Mouse (Mus musculus) testis, adult 2 months (tissue): ENCODE data around the gene Fgl2. TPM values are rescaled to one million over a fixed set of nuclear protein-coding genes. Genes with fewer than 3 reads are reported as not detected.
"Not testable (repeated sequence)": the region's sequence is repeated elsewhere in the genome, so short reads cannot be mapped to it uniquely, and the experiment has no call there.

Experiments used
- H3K27ac ChIP-seq: fragments of 200-500 bp; 2 replicates; pipeline ENCODE4 v1.5.1; 2012; ENCODE audit warnings: low read depth, low read length; ENCODE audit not compliant: control insufficient read depth, insufficient read depth
- H3K27me3 ChIP-seq: fragments of 200-500 bp; 2 replicates; pipeline ENCODE4 v1.6.1; 2012; ENCODE audit warnings: mild to moderate bottlenecking, low read length, moderate library complexity; ENCODE audit not compliant: control insufficient read depth, insufficient read depth
- H3K36me3 ChIP-seq: fragments of 200-500 bp; 2 replicates; pipeline ENCODE4 v1.6.1; 2012; ENCODE audit warnings: mild to moderate bottlenecking, low read length; ENCODE audit not compliant: control insufficient read depth, insufficient read depth
- H3K4me1 ChIP-seq: fragments of 200-500 bp; 2 replicates; pipeline ENCODE4 v1.6.1; 2012; ENCODE audit warnings: low read length; ENCODE audit not compliant: control insufficient read depth, insufficient read depth
- H3K4me3 ChIP-seq: fragments of 200-500 bp; 2 replicates; pipeline ENCODE4 v1.5.1; 2012; ENCODE audit warnings: low read depth, mild to moderate bottlenecking, low read length, moderate library complexity, mixed read lengths; ENCODE audit not compliant: control insufficient read depth
- CTCF ChIP-seq: fragments of 200-500 bp; IDR thresholded peaks from 2 replicates; pipeline ENCODE4 v1.5.1; 2012; ENCODE audit warnings: low read depth, mild to moderate bottlenecking, inconsistent platforms, low read length, moderate library complexity; ENCODE audit not compliant: control insufficient read depth, insufficient read depth, insufficient replicate concordance
- POLR2A ChIP-seq: fragments of 200-500 bp; IDR thresholded peaks from 2 replicates; pipeline ENCODE4 v1.6.1; 2012; ENCODE audit warnings: low read depth, mild to moderate bottlenecking, inconsistent platforms, low read length, moderate library complexity; ENCODE audit not compliant: control insufficient read depth
- polyA plus RNA-seq: library from polyadenylated mRNA; depleted of rRNA; stranded (reverse); fragments of >200 nt; gene quantifications from 2 replicates; pipeline ENCODE4 v1.2.3, GENCODE M21; 2012; rRNA removed

Fgl2 gene
- polyA plus RNA-seq: 6.5 and 10.0 TPM in 2 replicates

DNA sequence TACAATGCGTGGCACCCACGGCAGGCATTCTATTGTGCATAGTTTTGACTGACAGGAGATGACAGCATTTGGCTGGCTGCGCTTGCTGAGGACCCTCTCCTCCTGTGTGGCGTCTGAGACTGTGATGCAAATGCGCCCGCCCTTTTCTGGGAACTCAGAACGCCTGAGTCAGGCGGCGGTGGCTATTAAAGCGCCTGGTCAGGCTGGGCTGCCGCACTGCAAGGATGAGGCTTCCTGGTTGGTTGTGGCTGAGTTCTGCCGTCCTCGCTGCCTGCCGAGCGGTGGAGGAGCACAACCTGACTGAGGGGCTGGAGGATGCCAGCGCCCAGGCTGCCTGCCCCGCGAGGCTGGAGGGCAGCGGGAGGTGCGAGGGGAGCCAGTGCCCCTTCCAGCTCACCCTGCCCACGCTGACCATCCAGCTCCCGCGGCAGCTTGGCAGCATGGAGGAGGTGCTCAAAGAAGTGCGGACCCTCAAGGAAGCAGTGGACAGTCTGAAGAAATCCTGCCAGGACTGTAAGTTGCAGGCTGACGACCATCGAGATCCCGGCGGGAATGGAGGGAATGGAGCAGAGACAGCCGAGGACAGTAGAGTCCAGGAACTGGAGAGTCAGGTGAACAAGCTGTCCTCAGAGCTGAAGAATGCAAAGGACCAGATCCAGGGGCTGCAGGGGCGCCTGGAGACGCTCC lies at the start of gene Fgl2:
Gene Fgl2 (plus strand): TSS at position 150 of the 687 bp plus-strand sequence.
- Histone ChIP-seq H3K27me3 (no peaks in the 10 kb centered on the region), H3K27ac (peak within 1 kb of the TSS; percentile 56), H3K36me3 (no peaks in the 10 kb centered on the region), H3K4me3 (peak within 1 kb of the TSS; percentile 65), H3K4me1 (peaks cover 6% of the 10 kb centered on the region)
- TF ChIP-seq CTCF (no peak), POLR2A (peak; percentile 75)

DNA sequence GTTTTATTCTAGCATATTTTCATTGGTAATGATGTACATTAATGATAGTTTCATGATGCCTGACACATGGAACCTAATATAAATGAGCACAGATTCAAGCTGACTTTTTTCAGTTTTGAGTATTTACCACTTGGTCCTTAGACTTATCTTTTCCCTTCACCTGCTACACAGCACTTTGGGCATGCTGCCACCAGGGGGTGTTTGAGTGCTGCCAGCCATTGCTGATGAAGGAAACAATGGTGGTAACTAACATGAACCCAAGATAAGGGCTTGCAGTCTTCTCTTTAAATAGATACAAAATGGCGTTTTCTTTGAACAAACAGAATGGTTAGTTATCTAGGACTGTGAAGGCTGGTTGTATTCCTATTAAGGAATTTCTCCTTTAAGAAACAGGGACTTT lies 45.9 kb upstream of the Fgl2 start:
- no peak overlapping the region for H3K27ac ChIP-seq
- no peaks in the 10 kb centered on the region for H3K27me3 ChIP-seq
- H3K4me3 ChIP-seq: no peak overlapping the region
- no peak for TF ChIP-seq POLR2A
- peak; percentile 45; the same call in 1 of the 2 replicates for TF ChIP-seq CTCF
- H3K36me3 ChIP-seq: no peaks in the 10 kb centered on the region
- H3K4me1 ChIP-seq: peaks cover 3% of the 10 kb centered on the region

DNA sequence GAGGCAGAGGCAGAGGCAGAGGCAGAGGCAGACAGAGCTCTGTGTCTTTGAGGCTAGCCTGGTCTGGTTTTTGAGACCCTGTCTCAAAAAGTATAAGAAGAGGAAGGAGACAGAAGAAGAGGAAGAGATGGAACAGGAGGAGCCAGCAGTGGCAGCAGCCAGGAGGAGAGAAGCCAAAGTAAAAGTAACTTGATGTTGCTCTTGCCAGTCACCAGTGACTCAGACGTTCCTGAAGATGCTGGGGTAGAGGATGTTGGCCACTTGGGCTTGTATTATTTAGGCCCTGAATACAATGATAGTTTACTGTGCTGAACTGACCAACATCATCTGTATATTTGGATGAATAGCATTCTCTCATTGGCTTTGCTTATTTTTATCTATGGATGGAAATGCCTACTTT lies 43.9 kb upstream of the Fgl2 start:
- no peak for TF ChIP-seq CTCF
- no peak for TF ChIP-seq POLR2A
- no peaks in the 10 kb centered on the region for H3K36me3 ChIP-seq
- H3K27ac ChIP-seq: no peak overlapping the region
- no peaks in the 10 kb centered on the region for H3K27me3 ChIP-seq
- peaks cover 3% of the 10 kb centered on the region for H3K4me1 ChIP-seq
- H3K4me3 ChIP-seq: no peak overlapping the region

DNA sequence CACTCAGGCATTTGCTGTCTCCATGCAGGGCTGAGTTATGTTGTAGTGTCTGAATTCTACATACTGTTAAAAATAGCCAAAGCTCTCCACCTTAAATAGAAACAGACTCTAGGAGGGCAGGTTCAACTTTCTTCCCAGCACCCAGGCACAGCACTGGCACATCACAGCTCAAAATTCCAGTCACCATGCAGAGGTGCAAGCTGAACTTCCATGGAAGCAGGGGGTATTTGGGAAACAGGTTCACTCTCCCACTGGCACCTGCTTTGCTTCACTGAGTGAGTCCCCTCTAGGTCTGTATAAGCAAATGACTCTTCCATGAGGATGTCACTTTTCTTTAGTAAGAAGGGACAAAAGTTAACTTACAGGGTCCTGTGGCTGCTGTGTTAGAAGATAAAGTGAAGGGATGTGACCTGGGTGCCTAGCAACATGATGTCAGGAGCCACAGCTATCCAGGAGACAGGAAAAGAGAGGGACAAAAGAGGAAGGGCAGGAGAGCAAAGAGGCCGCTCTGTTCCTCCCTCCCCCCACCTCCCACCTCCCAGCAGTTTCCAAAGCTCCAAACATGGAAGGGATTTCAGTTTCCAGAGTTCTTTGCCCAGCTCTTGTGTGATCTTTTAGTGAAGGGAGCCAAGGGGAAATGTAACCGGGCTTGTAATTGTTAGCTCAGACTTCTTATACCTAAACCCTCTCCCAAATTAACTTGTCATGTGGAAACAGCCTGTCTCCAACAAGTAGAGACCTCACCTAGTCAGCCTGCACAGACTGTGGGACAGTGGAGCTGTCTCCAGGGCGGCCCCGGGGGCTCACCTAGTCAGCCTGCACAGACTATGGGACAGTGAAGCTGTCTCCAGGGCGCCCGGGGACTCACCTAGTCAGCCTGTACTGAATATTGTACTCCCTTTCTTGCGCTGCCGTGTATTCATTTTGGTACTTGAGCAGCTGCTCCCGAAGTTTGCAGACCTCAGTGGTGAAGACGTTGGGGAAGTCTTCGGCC lies 42.5 kb upstream of the Fgl2 start:
- no peak for TF ChIP-seq CTCF
- no peak for TF ChIP-seq POLR2A
- H3K27me3 ChIP-seq: no peaks in the 10 kb centered on the region
- H3K4me1 ChIP-seq: peaks cover 3% of the 10 kb centered on the region
- peak overlapping the region; percentile 61; the same call in 1 of the 2 replicates for H3K27ac ChIP-seq
- no peaks in the 10 kb centered on the region for H3K36me3 ChIP-seq
- no peak overlapping the region for H3K4me3 ChIP-seq

DNA sequence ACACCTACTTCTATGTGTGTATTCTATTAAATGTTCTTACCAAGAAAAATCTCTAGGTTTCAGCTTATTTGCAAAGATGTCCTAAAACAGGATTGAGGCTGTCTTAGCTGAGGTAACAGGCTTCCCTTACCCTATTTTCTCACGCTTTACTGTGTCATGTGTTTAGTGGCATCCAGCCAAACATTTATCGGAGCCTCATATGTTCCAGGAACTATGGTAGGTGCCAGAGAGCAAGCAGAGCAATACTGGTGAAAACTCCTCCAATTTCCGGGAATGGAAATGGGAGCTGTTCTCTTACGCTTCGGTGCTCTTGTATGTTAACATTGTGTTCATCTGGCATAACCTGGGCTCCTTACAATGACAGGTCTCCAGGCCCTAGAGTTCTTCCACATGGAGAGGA lies 40.8 kb upstream of the Fgl2 start:
- Histone ChIP-seq H3K36me3 (no peaks in the 10 kb centered on the region), H3K4me1 (peaks cover 3% of the 10 kb centered on the region), H3K27me3 (no peaks in the 10 kb centered on the region), H3K4me3 (no peak overlapping the region), H3K27ac (no peak overlapping the region)
- no peak for TF ChIP-seq CTCF
- no peak for TF ChIP-seq POLR2A

DNA sequence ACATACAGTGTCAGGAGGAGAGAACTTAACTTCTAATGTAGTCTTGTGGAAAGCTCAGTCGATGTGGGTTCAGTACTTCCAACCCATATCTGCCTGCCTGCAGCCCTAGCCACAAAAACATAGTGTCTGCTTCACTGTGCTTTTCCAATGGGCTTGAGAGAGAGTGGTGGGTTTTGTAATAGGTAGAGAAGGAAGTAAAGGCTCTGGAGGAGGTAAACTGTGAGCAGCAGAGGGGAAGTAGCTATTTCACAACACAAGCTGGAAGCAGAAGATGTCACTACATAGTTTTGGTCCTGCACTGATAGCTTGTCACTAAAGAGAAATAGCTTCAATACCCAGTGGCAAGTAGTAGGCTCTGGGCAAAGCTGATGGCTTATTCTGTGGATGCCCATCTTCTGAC lies 40.3 kb upstream of the Fgl2 start:
- no peak overlapping the region for H3K27ac ChIP-seq
- H3K27me3 ChIP-seq: no peaks in the 10 kb centered on the region
- H3K4me3 ChIP-seq: no peak overlapping the region
- TF ChIP-seq POLR2A (no peak), CTCF (no peak)
- H3K36me3 ChIP-seq: no peaks in the 10 kb centered on the region
- peaks cover 3% of the 10 kb centered on the region for H3K4me1 ChIP-seq

DNA sequence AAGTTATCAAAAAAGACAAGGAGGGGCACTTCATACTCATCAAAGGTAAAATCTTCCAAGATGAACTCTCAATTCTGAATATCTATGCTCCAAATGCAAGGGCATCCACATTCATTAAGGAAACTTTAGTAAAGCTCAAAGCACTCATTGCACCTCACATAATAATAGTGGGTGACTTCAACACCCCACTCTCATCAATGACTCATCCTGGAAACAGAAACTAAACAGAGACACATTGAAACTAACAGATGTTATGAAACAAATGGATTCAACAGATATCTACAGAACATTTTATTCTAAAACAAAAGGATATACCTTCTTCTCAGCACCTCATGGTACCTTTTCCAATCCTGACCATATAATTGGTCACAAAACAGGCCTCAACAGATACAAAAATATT lies 30.2 kb upstream of the Fgl2 start:
- H3K27ac ChIP-seq, H3K4me3 ChIP-seq, H3K4me1 ChIP-seq, H3K36me3 ChIP-seq, H3K27me3 ChIP-seq: not testable (repeated sequence)
